Mouse (Mus musculus) kidney, postnatal 0 days (tissue): ENCODE measurements around the gene Ntf3. TPM values are rescaled to one million over a fixed set of nuclear protein-coding genes. Genes with fewer than 3 reads are reported as not detected.

ENCODE experiments used
- ATAC-seq: fragments of 200-750 bp; cut with Nextera tagmentation; replicated peaks from 2 replicates; pipeline ENCODE4 v1.8.0; 2017; ENCODE audit warnings: low read depth, moderate number of reproducible peaks, moderate TSS enrichment, moderate library complexity; ENCODE audit not compliant: low FRiP score
- DNase-seq: peaks from one replicate; pipeline ENCODE4 v3.0.0-alpha.2; 2016; ENCODE audit warnings: low spot score
- H3K27ac ChIP-seq: fragments of 300-500 bp; sonication (generic); 2 replicates; pipeline ENCODE4 v1.5.1; 2014; ENCODE audit warnings: mild to moderate bottlenecking
- H3K27me3 ChIP-seq: fragments of 300-500 bp; sonication (generic); 2 replicates; pipeline ENCODE4 v1.6.1; 2014; ENCODE audit warnings: low read length, mixed read lengths; ENCODE audit not compliant: insufficient read depth
- H3K36me3 ChIP-seq: fragments of 300-500 bp; sonication (generic); 2 replicates; pipeline ENCODE4 v1.6.1; 2014; ENCODE audit warnings: low read length, mixed read lengths; ENCODE audit not compliant: insufficient read depth
- H3K4me1 ChIP-seq: fragments of 300-500 bp; sonication (generic); replicated peaks from 2 replicates; pipeline ENCODE4 v1.6.1; 2014; ENCODE audit warnings: antibody characterized with exemption, low read length, mixed read lengths; ENCODE audit not compliant: insufficient read depth
- H3K4me2 ChIP-seq: fragments of 300-500 bp; sonication (generic); 2 replicates; pipeline ENCODE4 v1.6.1; 2014; ENCODE audit warnings: mild to moderate bottlenecking, low read length, moderate library complexity, mixed read lengths
- H3K4me3 ChIP-seq: fragments of 300-500 bp; sonication (generic); replicated peaks from 2 replicates; pipeline ENCODE4 v1.5.1; 2014; ENCODE audit warnings: low read depth, low read length
- H3K9ac ChIP-seq: fragments of 300-500 bp; sonication (generic); 2 replicates; pipeline ENCODE4 v1.6.1; 2014; ENCODE audit warnings: low read depth, low read length
- H3K9me3 ChIP-seq: fragments of 300-500 bp; sonication (generic); replicated peaks from 2 replicates; pipeline ENCODE4 v1.6.1; 2016; ENCODE audit warnings: low read length, inconsistent platforms, mixed read lengths
- CTCF ChIP-seq: IDR thresholded peaks from 2 replicates; pipeline ENCODE4 v1.5.1; 2016; ENCODE audit warnings: antibody characterized with exemption, low read depth, mild to moderate bottlenecking, moderate library complexity
- WGBS: fragments of 180-500 bp; shearing (Covaris S2); extraction: QIAGEN DNeasy Blood & Tissue Kit; methylation state at CpG from one replicate; pipeline ENCODE4 v1.1.7; 2014; 5-methylcytosine and 5-hydroxymethylcytosine counted together
- polyA plus RNA-seq: library from polyadenylated mRNA; unstranded; fragments of >200 nt; fragmentation: Nextera tagmentation; extraction: Ambion mirVana; gene quantifications from 2 replicates; pipeline ENCODE4 v1.2.1, GENCODE M21; 2015

The Ntf3 gene
- polyA plus RNA-seq, 1 experiment from 2014 or later = 14.6 TPM

GRCm38 (mm10) chr6:126110892-126111835, 55.5 kb downstream of the Ntf3 start:
- WGBS = 37% methylated on average over 15 of the region's 15 CpGs
- Histone ChIP-seq H3K36me3 (no peaks in the 10 kb centered on the region), H3K27ac (no peak overlapping the region), H3K9ac (no peak overlapping the region), H3K4me3 (no peak overlapping the region), H3K9me3 (no peaks in the 10 kb centered on the region), H3K4me1 (peaks cover 21% of the 10 kb centered on the region; the same call in 1 of the 2 replicates), H3K4me2 (no peak overlapping the region), H3K27me3 (no peaks in the 10 kb centered on the region)
- ATAC-seq = peak; percentile 52
- TF ChIP-seq CTCF = no peak
- DNase-seq = peak; percentile 82

GRCm38 (mm10) chr6:126109184-126109583, 57.5 kb downstream of the Ntf3 start:
- H3K27ac ChIP-seq = no peak overlapping the region
- ATAC-seq (no peak), DNase-seq (no peak)
- no peaks in the 10 kb centered on the region for H3K36me3 ChIP-seq
- 59% methylated on average over 5 of the region's 5 CpGs for WGBS
- H3K4me3 ChIP-seq = no peak overlapping the region
- no peak overlapping the region for H3K9ac ChIP-seq
- no peak overlapping the region for H3K4me2 ChIP-seq
- H3K4me1 ChIP-seq = peaks cover 15% of the 10 kb centered on the region; the same call in 1 of the 2 replicates
- no peaks in the 10 kb centered on the region for H3K27me3 ChIP-seq
- H3K9me3 ChIP-seq = no peaks in the 10 kb centered on the region
- no peak for TF ChIP-seq CTCF

GRCm38 (mm10) chr6:126108771-126109170, 57.9 kb downstream of the Ntf3 start:
- Histone ChIP-seq H3K9ac (no peak overlapping the region), H3K4me3 (no peak overlapping the region), H3K36me3 (no peaks in the 10 kb centered on the region), H3K27ac (no peak overlapping the region), H3K27me3 (no peaks in the 10 kb centered on the region), H3K9me3 (no peaks in the 10 kb centered on the region), H3K4me2 (no peak overlapping the region), H3K4me1 (peaks cover 12% of the 10 kb centered on the region; the same call in 1 of the 2 replicates)
- no peak for DNase-seq
- TF ChIP-seq CTCF = no peak
- 66% methylated on average over 2 of the region's 2 CpGs for WGBS
- no peak for ATAC-seq

- Histone ChIP-seq H3K4me3 (no peak overlapping the region), H3K9ac (no peak overlapping the region), H3K27me3 (no peaks in the 10 kb centered on the region), H3K4me2 (no peak overlapping the region), H3K27ac (no peak overlapping the region), H3K4me1 (peaks cover 12% of the 10 kb centered on the region; the same call in 1 of the 2 replicates), H3K36me3 (no peaks in the 10 kb centered on the region), H3K9me3 (no peaks in the 10 kb centered on the region)
- TF ChIP-seq CTCF = no peak
- DNase-seq (no peak), ATAC-seq (no peak)
- WGBS = 57% methylated on average over 2 of the region's 2 CpGs
Observed at GRCm38 (mm10) chr6:126107398-126107797, 59.3 kb downstream of the Ntf3 start.

- DNase-seq = no peak
- Histone ChIP-seq H3K4me3 (no peak overlapping the region), H3K4me2 (no peak overlapping the region), H3K27me3 (no peaks in the 10 kb centered on the region), H3K9ac (no peak overlapping the region), H3K27ac (no peak overlapping the region), H3K4me1 (peaks cover 12% of the 10 kb centered on the region; the same call in 1 of the 2 replicates), H3K36me3 (0 out of 2 replicates have a peak, but pooled peaks cover 2% of the 10 kb centered on the region), H3K9me3 (no peaks in the 10 kb centered on the region)
- no peak for ATAC-seq
- no peak for TF ChIP-seq CTCF
- WGBS = 61% methylated on average over 2 of the region's 2 CpGs
Observed at GRCm38 (mm10) chr6:126106798-126107173, 59.9 kb downstream of the Ntf3 start.

- Histone ChIP-seq H3K4me1 (peaks cover 12% of the 10 kb centered on the region; the same call in 1 of the 2 replicates), H3K27ac (no peak overlapping the region), H3K9ac (no peak overlapping the region), H3K36me3 (0 out of 2 replicates have a peak, but pooled peaks cover 3% of the 10 kb centered on the region), H3K4me2 (no peak overlapping the region), H3K4me3 (no peak overlapping the region), H3K27me3 (no peaks in the 10 kb centered on the region), H3K9me3 (no peaks in the 10 kb centered on the region)
- DNase-seq (no peak), ATAC-seq (no peak)
- no peak for TF ChIP-seq CTCF
- 71% methylated on average over 7 of the region's 7 CpGs for WGBS
Observed at GRCm38 (mm10) chr6:126106051-126106797, 60.5 kb downstream of the Ntf3 start.
